Mouse (Mus musculus) liver, embryonic 14.5 days (tissue): Measurements from ENCODE around the gene Lrsam1.

Experiments
- CTCF ChIP-seq: IDR thresholded peaks from 2 replicates; pipeline ENCODE4 v1.5.1; 2016; ENCODE audit warnings: antibody characterized with exemption, low read depth, control low read depth
- EP300 ChIP-seq: IDR thresholded peaks from 2 replicates; pipeline ENCODE4 v1.6.1; 2016; ENCODE audit warnings: antibody characterized with exemption, low read depth

DNA sequence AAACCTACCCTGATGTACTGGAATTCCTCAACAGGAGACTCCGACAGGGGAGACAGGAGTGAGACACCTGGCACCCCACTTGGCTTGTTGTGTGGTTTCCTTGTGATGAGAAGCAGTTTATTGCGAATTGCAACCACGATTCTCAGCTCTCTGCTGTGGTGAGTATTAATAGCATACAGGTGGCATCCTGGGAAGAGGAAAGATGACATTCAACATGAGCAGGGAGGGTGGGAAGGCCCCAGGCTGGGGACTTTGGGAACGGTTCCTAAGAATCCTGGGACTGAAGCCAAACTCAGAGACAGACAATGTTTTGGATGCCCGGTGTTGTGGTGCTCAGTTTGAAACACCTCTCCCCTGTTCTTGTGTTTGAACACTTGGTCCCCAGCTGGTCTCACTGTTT lies 43.6 kb upstream of the Lrsam1 start:
- no peak for TF ChIP-seq CTCF
- no peak for TF ChIP-seq EP300
